Mouse (Mus musculus) left cerebral cortex, postnatal 14 days (tissue): ENCODE data around the gene Gm4177. TPM values are rescaled to one million over a fixed set of nuclear protein-coding genes. Genes with fewer than 3 reads are reported as not detected.
"Not testable (repeated sequence)": the region's sequence is repeated elsewhere in the genome, so short reads cannot be mapped to it uniquely, and the experiment has no call there.

Source experiments
- DNase-seq, 2 experiments: peaks; one replicate each; pipeline ENCODE4 v3.0.0; 2021 to 2022; ENCODE audit warnings: low spot score in 2 of 2, mixed read lengths in 1 of 2
- intact Hi-C: fragments of 180-260 bp; cut with DNase I; formaldehyde crosslinking; loops from one replicate; pipeline ENCODE4 v1.15.1; 2025
- long read RNA-seq, 2 experiments: library from polyadenylated mRNA; stranded (forward); transcript quantifications; one replicate each; pipeline ENCODE4 v2.0.0; 2021
- total RNA-seq, 2 experiments: library from RNA; stranded (reverse); gene quantifications; 2 replicates each; pipeline ENCODE4 v1.2.3; 2021

Gm4177 gene
- not detected for total RNA-seq
- long read RNA-seq, experiment 1: 0 reads
- long read RNA-seq, experiment 2: 0 reads

GRCm38 (mm10) chr7:21796628-21797027 is at the start of gene Gm4177:
Gene Gm4177 (minus strand): TSS chr7:21796728.
- DNase-seq, intact Hi-C loops: not testable (repeated sequence)

- intact Hi-C loops, DNase-seq: not testable (repeated sequence)
Measured at GRCm38 (mm10) chr7:21844167-21844566, 47.6 kb upstream of the Gm4177 start, which contains the start of gene Gm5725. Gene Gm5725 (minus strand): TSS chr7:21844267.

DNA sequence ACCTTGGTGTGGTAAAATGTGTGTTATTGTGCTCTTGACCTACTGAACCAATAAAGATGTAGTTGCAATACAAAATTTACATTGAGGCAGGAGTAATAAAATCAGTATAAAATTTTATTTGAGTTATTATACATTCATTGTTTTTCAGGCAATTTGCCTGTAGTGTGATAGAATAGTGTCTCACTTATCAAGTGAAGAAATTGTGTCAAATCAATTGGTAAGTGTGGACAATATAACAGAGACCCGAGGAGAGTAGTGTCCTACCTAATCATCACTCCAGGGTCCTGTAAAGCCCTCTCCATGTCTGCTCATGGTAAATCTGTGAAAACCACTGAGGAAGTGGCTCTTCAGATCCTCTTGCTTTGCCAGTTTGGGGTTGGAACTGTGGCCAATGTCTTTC is 35.5 kb upstream of the Gm4177 start, which contains the start of gene Vmn1r135:
Gene Vmn1r135, plus strand, starts transcription at position 301 of the 400 bp plus-strand sequence.
- DNase-seq, intact Hi-C loops: not testable (repeated sequence)

DNA sequence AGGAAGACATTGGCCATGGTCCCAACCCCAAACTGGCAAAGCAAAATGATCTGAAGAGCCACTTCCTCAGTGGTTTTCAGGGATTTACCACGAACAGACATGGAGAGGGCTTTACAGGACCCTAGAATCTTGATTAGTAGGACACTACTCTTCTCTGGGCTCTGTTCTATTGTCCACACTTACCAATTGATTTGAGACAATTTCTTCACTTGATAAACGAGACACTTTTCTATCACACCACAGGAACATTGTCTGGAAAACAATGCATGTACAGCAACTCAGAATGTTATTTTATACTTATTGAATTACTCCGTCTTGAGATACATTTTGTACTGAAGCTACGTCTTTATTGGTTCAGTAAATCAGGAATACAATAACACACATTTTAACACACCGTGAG is 35.2 kb downstream of the Gm4177 start, which contains the start of gene Gm4175:
Gene Gm4175, minus strand, starts transcription at position 101 of the 400 bp plus-strand sequence.
- DNase-seq, intact Hi-C loops: not testable (repeated sequence)

Other genes starting within 250 kb of the Gm4177 start
- not detected for gene Vmn1r132, start 182.6 kb downstream of the Gm4177 start, total RNA-seq
- gene Gm4175, start 35.3 kb downstream of the Gm4177 start, total RNA-seq: not detected
- gene Vmn1r135, start 35.6 kb upstream of the Gm4177 start, total RNA-seq: not detected
- not detected for gene Gm5725, start 47.5 kb upstream of the Gm4177 start, total RNA-seq
- gene Gm5891, start 124.6 kb upstream of the Gm4177 start, total RNA-seq: not detected
- gene Vmn1r137, start 197.9 kb upstream of the Gm4177 start, total RNA-seq: not detected
- gene Vmn1r138, start 232.2 kb upstream of the Gm4177 start, total RNA-seq: not detected